Mouse (Mus musculus): Measurements from ENCODE around the gene Olfr530.

- TF ChIP-seq POU5F1 (IDR thresholded peaks at IDR 0.05; ENCODE audit: borderline replicate concordance, low read length), result no peak
- TF ChIP-seq CTCF (conservative IDR thresholded peaks at IDR 0.05; ENCODE audit: low read length), result no peak
- no peak for TF ChIP-seq NANOG (IDR thresholded peaks at IDR 0.05; ENCODE audit: borderline replicate concordance, low read length)
Observed at GRCm38 (mm10) chr7:140376911-140377310, 780 bp upstream of the Olfr530 start.
